Mouse (Mus musculus): Measurements from ENCODE around the gene 2210010C04Rik.
A peak's percentile ranks its signal among the peaks of the same experiment; 100 is the strongest.

Gene 2210010C04Rik

GRCm38 (mm10) chr6:41035409-41035808 is at the start of gene 2210010C04Rik:
TSS of gene 2210010C04Rik (minus strand) at chr6:41035509.
- DNase-seq (ENCODE audit: low spot score) = no peak

DNA sequence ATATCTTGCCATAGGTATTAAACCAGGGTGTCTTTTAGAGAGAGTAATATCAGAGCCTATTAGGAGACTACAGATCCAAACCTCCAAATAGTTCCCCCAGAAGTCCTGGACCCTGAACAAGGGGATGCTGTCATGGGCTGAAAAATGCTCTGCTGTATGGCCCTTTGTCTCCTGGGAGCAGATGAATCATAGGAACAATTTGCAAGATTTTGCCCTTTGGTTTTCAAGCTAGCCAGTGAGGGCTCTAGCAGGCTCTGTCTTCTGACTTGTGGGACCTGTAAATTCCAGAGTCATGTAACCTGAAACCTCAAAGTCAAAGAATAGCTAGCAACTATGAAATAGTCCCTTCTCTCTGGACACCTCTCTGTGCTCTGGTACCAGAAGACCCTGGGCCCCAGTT is 44.8 kb upstream of the 2210010C04Rik start:
- DNase-seq (ENCODE audit: low spot score) = no peak

DNA sequence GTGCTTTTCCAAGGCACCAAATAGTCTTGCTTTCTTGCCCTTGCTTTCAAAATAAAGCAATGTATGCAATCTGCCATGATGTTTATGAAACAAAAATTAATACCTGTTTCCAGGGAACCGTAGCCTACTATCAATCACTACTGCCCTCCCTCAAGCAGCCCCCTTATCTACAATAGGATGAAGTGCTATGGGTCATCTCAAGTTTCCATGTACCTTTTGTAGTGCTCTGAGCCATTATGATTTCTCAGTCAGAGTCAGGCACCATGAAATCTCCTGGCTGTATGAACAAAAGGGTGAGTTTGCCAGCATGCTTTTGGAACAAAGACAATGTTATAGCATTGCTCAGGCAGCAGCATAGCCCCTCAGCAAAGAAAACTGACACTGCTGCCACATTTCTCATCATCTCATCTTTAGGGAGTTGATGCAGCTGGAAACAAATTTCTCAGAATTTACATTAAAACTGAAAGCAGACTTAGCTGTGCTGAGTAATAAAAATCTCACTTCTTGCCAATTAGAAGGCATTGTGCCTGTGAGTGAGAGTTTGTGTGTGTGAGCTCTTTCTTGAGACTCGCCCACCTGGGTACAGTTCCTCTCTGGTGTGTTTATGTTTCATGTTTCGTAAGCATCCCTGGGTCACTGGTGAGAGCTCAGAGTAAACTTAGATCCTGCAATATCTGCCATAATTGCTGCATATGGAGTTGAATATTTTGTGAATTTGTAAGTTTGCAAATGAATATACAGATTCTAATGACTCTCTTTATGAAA is 43.4 kb upstream of the 2210010C04Rik start:
- DNase-seq (ENCODE audit: low spot score) = no peak

DNA sequence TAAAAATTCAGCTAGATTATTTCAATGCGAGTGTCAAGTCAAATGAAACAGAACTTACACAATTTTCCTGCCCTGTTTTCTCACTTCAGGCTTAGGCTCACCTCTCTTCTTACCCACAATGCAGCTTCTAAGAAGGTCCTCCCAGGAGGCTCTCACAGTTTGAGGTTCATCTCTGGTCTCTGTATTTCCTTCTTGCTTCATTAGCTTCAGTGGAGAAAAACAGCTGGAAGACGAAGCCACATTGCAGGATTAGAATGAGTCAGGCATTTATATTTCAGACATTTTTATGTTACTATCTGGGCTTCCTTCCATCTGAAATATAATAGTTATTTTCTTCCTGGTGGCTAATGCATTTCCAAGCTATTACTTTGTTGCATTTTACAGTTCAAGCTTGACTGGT is 40.4 kb upstream of the 2210010C04Rik start:
- no peak for DNase-seq (ENCODE audit: low spot score)

DNA sequence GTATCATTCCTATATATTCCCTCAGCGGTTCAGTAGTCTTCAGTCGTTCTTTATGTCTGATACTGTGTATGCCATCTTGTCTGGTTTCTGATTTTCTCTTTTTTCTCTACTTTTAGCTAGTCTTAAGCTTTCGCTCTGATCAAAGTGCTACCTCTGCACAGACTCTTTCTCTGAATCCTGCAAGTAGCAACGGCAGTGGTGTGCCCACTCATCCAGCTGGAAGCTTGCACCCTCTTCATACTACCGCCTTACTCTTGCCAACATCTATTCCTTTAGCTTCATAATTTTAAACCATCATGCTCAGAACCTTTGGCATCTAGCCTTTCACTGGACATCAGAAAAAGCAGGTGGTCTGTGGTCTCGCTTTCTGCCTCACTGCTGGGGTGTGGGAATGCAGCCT is 28.0 kb upstream of the 2210010C04Rik start:
- no peak for DNase-seq (ENCODE audit: low spot score)

GRCm38 (mm10) chr6:41062746-41063145 is 27.4 kb upstream of the 2210010C04Rik start:
- DNase-seq (ENCODE audit: low spot score) = no peak

DNA sequence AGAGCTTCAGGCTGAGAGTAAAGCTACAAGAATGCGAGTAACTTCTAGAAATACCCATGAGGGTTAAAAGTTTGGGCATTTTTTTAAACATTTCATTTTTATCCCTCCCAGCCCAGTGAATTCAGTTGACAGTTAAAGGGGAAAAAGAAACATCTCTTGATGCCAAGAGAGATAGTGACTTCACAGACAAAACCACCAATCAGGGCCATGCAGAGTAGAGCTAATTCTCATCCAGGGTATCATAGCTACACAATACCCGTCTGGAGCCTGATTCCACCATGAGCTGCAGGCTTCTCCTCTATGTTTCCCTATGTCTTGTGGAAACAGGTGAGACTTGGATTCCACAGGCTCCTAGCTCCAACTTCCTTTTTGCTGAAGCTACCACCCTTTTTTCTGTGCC is 26.8 kb upstream of the 2210010C04Rik start:
- no peak for DNase-seq (ENCODE audit: low spot score)

DNA sequence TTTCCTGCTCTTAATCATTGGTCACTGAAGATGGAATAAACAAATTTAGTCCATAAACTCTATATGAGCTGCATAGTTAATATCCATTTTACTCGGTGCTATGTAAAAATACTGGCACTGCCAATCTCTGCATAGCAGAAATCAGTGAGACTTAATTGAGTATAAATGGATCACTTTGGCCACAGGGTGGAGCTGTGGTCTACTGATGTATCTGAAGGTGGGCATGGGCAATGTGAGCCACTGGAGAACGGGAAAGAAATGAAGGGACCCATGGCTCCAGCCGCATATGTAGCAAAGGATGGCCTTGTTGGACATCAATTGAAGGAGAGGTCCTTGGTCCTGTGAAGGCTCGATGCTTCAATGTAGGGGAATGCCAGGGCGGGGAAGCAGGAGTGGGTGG is 25.8 kb upstream of the 2210010C04Rik start:
- no peak for DNase-seq (ENCODE audit: low spot score)

DNA sequence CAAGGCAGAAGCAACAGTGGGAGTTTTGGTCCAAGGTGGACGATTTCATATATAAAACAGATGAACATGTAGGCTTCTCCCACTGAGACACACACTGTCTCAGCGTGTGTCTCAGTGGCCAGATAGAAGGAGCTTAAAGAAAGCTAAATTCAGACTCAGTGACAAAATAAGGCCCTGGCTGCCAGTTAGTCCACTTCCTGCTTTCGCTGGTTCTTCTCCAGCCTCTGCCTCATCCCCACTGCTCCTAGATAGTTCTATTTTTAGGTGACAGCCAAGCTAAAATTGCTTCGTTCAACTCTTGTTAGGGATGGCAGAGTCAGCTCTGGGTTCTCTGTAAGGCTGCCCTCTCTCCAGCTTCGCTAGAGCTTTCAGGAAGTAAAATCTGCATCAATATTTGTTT is 22.3 kb upstream of the 2210010C04Rik start:
- no peak for DNase-seq (ENCODE audit: low spot score)

DNA sequence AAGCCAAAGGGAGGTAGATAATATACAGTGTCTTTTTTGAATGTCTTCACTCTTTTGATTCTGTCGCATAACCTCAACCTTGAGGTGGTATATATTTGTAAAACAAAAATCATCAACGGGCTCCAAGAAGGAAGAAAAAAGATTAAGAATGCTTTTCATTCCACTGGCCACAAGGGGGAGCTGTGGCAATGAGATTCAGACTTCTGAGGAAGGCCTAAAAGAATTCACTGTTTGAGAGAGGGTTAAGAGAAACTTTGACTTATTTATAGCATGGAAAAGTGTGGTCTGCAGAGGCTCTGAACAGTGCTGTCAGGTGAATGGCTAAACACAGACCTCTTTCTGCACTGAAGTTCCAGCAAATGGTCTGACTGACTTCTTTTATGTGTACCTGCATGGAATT is 20.3 kb upstream of the 2210010C04Rik start:
- peak; percentile 64 for DNase-seq (ENCODE audit: low spot score)

DNA sequence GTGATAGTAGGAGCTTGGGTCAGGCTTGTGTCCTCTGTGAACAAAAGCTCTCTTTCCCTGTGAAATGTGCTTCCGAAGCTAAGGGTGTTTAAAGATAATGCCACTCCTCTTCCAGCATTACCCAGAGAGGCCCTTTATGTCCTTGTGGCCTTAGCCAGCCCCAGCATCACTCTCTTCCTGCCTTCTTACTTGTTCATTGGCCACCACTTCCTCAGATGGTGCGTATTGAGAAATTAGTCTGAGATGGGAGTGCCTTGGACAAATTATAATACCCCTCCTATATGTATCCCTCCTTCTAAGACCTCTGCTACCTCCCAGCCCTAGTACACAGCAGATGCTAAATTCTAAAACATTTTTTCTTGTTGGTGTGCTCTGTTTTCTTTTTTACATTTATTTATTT is 19.1 kb upstream of the 2210010C04Rik start:
- DNase-seq (ENCODE audit: low spot score) = no peak

- no peak for DNase-seq (ENCODE audit: low spot score)
These were observed 16.5 kb upstream of the 2210010C04Rik start for GRCm38 (mm10) chr6:41051824-41052223.

- no peak for DNase-seq (ENCODE audit: low spot score)
These were observed 13.3 kb upstream of the 2210010C04Rik start for GRCm38 (mm10) chr6:41048602-41049001.

DNA sequence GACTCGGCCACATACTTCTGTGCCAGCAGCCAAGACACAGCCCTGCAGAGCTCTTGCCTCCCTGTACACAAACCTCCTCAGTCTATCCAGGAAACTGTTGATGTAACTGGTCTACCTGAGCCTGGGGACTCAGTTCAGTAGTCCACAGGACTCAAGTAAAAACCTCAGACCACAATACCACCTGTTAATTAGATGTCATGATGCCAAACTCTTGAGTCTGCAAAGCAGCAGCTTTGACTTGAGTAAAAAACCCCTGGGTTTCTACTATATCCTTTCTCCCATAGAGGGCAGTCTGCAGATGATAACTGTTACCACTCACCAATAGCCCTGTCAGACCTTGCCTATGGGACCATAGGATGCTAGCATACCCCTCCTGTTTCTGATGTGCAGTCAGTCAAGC is 12.7 kb upstream of the 2210010C04Rik start:
- no peak for DNase-seq (ENCODE audit: low spot score)

- DNase-seq (ENCODE audit: low spot score) = no peak
These were observed 11.9 kb upstream of the 2210010C04Rik start for GRCm38 (mm10) chr6:41047202-41047601.

DNA sequence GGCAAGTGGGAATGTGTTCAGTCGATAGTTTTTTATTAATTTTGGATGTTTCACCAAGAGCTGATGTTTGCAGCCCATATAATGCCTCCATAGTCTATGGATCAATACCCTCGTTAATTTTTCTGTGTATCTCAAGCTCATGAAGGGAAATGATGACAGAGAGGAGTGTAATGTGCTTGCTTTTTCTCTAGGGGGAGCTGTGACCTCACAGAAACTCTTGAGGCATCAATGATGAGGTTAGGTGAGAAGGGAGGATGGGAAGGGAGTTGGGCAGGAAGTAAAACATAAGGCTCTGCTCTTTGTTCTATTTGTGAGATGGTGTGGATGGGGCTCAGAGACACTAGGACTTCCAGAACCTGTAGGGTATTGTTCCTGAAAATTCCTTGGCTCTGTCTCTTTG is 11.2 kb upstream of the 2210010C04Rik start:
- DNase-seq (ENCODE audit: low spot score) = no peak

DNA sequence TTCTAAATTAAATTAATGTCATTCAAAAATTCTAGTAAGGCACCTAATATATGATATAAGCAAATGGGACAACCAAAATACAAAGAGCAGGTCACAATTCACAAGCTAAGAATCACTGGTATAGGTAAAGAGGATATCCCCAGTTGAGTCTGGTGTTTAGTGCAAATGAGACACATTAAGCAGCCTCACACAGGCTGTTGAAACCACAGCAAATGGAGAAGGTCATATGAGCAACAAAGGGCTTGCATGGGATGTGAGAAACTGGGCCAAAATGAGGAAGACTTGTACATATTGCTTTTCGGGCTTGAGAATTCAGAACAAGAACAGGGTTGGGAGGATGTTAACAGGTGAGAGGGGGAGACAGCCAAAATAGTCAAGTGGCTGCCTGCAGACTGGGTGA is 9.4 kb upstream of the 2210010C04Rik start:
- no peak for DNase-seq (ENCODE audit: low spot score)

DNA sequence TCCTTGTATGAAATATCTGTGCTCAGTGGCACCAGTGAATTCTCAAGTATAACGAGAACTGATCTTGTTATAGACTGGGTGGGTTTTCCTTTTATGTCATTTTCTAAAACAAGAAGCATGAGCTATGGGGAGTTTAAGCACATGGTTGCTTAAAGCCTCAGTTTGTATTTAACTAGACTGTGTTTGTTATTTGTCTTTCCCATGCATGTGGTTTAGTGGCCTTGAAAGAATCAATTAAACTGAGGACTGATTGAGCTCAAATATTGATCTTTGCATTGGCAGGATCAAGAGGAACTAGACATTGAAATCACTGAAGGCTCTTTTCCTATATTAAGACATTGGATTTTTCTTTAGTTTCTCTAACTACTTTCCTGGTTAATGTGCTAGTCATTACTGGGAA is 9.0 kb upstream of the 2210010C04Rik start:
- DNase-seq (ENCODE audit: low spot score) = no peak

DNA sequence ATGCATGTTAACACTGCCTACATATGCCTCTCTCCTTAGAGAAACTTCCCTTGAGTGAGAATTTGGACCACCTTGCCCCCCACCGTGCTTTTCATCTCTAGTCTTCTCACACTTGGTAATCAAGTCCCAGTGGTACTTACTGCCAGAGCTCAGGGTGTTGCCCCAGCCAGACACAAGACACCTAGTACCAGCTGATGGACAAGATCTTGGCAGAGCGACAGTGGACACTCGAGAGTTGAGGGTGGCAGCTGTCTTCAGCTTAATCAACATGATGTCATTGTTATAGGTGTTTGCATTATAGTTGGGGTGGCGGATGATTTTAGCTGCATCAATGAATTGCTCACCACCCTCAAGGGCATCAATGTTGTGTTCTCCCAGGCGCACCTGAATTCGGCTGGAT is 2.5 kb downstream of the 2210010C04Rik start:
- DNase-seq (ENCODE audit: low spot score) = no peak

GRCm38 (mm10) chr6:41032231-41032630 is 3.1 kb downstream of the 2210010C04Rik start:
- DNase-seq (ENCODE audit: low spot score) = no peak

GRCm38 (mm10) chr6:41030821-41031220 is 4.5 kb downstream of the 2210010C04Rik start:
- DNase-seq (ENCODE audit: low spot score) = no peak

- peak; percentile 72 for DNase-seq (ENCODE audit: low spot score)
These were observed 8.3 kb downstream of the 2210010C04Rik start for GRCm38 (mm10) chr6:41027053-41027452.

DNA sequence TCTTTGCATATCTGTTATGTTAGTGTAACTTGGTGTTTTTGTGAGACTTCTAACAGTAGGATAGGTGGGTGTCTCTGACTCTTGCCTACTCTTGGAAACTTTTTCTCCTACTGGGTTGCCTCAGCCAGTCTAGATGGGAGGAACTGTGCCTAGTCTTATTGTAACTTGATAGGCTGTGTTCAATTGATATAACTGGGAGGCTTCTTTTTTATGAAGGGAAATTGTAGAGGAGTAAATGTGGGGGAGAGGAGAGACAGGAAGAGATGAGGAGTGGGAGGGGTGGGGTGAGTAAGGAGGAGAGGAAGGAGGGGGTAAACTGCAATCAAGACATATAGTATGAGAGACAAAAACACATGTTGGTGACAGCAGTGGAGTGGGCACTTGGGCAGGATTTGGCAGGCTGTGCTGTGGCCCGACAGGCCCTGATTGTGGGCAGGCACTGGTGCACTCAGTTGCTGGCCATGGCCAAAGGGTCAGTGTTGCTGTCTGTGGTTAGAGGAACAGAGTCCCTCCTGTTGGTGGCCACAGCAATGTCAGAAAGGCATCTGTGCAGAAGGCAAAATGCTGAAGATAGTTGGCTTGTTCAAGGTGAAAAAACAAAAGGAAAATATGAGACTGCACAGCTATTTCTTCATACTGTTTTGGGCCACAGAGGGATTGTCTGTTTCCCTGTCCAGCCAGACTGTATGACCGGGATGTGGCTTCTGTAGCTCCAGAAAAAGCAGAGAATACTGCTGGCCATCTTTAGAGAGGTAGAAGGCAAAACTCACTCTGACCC is 9.2 kb downstream of the 2210010C04Rik start:
- DNase-seq (ENCODE audit: low spot score) = no peak

DNA sequence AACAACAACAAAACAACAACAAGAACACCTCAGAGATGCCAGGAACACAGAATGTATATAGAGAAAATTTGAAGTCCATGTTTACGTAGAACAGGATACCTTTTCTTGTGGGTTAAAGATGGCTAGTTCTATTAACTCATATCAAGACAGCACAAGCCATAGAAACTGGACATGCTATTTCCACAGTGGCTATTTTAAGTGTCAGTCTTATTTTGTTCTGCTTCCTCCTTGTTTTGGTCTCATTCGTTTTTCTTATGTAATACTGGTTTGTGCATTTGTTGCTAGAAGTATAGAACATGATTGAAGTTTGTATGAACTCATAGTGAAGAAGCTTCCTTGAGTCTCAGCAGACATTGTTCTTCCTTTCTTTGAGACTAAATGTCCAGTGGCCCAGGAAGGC is 16.2 kb downstream of the 2210010C04Rik start:
- DNase-seq (ENCODE audit: low spot score) = no peak
